Mouse (Mus musculus): ENCODE data around the gene Krt32. TPM values are rescaled to one million over a fixed set of nuclear protein-coding genes. Genes with fewer than 3 reads are reported as not detected.

Gene Krt32
- total RNA-seq (2021), result not detected
- polyA plus RNA-seq (2012; rRNA removed), result not detected in 2 replicates
- long read RNA-seq, result 0 reads

- no peak for DNase-seq
These were observed at the start of gene Krt32 for GRCm38 (mm10) chr11:100087861-100088260. Krt32 (minus strand) TSS chr11:100088226.

DNA sequence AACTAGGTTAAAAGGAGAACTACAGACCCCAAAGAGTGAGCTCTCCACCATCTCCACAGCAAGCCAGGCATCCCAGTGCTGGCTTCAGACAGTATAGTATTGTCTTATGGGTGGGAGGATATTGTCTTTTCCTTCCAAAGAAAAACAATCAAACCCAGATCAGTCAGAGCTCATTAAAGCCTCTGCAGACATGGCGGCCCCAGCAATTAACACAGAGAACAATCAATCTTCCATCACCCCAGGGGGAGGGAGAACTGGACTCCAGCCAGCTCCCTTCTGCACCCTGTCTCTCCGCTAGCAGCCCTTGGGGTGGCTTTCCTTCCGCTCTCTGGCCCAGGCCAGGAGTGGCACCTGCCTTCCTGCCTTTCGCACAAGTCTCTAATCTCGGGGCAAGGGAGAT lies 49.7 kb upstream of the Krt32 start:
- no peak for DNase-seq

DNA sequence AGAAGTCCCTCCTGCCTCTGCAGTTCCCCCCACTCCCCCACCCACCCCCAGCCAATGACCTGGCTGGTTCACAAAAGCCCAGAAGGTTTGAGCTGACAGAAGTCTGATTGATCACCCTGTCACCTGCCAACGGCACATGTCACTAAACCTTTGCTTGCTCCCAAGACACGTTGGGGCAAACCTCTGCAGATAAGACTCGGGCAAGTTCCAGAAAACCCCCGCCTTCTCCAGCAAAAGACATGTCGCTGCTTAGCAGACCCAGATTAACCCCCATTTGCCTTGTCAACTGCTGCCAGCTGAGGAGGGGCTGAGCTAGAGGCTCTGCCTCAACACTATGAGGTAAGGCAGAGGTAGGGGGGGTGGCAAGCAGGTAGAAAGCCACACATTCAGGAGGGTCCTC lies 48.5 kb upstream of the Krt32 start:
- DNase-seq, result no peak

- no peak for DNase-seq
These were observed 47.7 kb upstream of the Krt32 start, which contains the start of gene Krt15 for GRCm38 (mm10) chr11:100135731-100136130. Krt15 (minus strand) TSS chr11:100135928.

GRCm38 (mm10) chr11:100124901-100125300 lies 36.9 kb upstream of the Krt32 start:
- no peak for DNase-seq

DNA sequence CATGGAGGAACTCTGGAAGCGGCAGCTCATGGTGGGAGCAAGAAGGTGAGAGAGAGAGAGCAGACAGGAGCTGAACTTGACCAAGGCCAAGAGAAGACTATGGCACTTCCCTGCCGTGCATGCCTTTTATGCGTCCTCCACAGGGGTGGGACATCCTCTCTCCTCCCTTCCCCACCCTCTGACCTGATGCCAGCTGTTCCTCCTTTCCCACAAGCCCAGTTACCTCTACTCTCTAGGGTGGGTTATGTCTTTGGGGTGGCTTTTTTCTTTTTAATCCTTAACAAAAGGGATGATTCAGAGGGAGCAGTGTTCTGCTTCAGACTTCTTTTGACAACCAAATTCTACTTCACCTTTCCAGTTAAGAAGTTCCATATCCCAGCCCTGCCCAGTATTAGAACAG lies 33.4 kb upstream of the Krt32 start, which contains the start of gene Krt13:
Krt13 (minus strand) TSS at position 101 of the 400 bp plus-strand sequence.
- no peak for DNase-seq

- no peak for DNase-seq
These were observed 32.3 kb upstream of the Krt32 start for GRCm38 (mm10) chr11:100120331-100120730.

DNA sequence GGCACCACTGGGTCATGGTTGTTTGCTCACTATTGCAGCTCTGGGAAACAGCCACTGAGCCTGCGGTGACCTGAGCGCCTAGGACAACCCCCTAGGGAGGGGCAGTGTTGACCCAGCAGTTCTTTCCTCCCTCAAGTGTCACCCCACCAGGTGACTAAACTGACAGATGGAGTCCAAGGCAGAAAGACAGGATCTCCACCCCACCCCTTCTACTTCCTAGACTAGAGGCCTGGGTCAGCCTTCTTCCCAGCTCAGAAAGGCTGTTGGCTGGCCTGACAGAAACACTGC lies 25.7 kb upstream of the Krt32 start:
- DNase-seq, result peak; percentile 71

- DNase-seq, result no peak
These were observed 25.1 kb upstream of the Krt32 start for GRCm38 (mm10) chr11:100112935-100113741.

DNA sequence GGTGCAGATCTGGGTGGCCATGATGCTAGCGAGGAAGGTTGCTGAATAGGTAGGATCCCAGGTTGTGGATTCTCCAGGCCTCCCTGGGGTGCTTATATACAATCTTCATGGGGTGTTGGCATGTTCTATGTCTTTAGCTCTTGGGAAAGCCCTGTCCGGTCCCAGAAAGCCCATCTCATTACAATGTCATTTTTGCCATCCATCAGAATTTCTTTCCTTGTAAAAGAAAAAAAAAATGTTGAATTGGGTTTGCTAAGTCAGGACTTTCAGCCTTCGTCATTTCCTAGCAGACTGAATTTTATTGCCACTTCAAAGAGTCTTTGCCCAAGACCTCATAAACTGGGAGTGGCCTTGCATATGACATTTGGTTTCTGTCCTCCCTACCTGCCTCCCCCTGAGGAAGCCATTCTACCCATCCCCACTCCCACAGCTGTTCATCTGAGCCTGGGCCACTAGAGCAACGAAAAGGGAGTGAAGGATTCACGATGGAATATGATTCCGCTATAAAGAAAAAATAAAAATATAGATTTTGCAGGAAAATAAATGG lies 17.6 kb upstream of the Krt32 start, which contains the start of gene Krt36:
Krt36 (minus strand) TSS at position 51 of the 547 bp plus-strand sequence.
- no peak for DNase-seq

DNA sequence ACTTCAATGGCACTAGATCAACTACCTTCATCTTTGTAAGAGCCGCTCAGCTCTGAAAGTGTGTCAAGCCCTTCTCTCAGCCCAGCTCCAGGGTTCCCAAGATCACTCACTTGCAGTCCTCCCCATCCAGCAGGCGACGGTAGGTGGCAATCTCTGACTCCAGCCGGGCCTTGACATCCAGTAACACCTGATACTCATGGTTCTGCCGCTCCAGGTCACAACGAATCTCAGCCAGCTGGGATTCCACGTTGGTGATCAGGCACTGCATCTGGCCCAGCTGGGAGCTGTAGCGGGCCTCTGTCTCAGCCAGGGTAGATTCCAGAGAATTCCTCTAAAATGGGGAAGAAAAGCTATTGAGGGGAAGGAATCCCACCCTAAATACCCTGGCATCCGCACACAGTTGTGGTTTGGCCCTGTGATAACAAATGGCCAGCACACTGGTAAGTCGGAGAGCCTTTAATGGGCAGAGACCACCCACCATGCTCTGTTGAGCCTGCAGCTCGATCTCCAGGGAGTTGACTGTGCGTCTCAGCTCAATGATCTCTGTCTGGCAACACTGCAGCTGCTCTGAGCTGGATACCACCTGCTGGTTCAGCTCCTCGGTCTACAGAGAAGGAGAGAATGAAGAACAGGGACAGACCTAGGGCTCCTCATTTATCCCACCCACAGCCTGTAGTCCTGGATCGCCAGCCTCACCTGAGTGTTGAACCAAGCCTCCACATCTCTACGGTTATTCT lies 14.8 kb upstream of the Krt32 start:
- DNase-seq, result no peak

GRCm38 (mm10) chr11:100100391-100100790 lies 12.4 kb upstream of the Krt32 start:
- no peak for DNase-seq

- no peak for DNase-seq
These were observed 9.8 kb upstream of the Krt32 start for GRCm38 (mm10) chr11:100097819-100098218.

DNA sequence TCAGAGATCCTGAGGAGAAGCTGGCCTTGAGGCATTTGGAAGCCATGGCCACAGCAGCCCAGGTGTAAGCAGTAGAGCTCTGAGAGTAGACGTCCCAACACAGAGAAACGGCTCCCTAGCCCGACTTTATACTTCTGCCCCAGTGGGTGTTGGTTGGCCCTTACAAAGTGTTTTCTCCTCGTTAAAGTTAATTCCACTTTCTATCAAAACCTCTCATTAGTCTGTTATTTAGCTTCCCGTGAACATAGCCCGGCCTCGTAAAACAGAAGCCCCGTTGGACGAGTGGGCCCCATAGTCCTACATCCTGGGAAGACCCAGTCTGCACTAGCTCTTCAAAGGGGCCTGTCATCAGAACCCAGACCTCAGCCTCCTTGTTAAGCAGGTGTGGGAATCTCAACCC lies 8.1 kb upstream of the Krt32 start, which contains the start of gene Krt35:
Krt35 (minus strand) TSS at position 101 of the 400 bp plus-strand sequence.
- no peak for DNase-seq

DNA sequence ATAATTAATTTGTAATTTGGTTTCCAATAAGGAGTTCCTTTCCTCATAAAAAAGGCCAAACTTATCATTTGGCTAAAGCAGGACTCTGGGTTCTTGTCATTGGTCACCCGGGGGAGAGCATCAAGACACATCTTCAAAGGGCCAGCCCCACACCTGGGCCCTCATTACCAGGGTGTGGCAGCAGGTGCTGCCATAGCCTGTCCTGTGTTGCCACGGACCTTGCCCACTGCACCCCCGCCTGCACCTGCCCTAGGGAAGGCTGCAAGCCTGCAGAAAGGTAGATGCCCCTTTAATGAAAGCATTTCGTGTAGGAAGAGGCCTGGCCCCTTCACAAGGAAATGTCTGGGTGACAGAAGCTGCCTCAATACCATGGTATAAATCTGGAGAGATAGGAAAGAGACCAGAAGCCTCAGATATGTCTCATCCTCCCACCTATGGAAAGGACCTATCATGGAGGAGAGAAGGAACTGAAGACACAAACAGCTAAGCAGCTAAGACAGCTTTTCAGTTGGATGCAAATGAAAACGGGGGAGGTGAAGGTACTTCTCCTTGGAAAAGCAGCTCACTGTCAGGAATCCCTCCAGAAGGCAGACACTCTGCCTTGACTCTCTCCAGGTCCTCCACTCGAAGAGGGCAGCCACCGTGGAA lies 476 bp upstream of the Krt32 start:
- DNase-seq, result no peak

DNA sequence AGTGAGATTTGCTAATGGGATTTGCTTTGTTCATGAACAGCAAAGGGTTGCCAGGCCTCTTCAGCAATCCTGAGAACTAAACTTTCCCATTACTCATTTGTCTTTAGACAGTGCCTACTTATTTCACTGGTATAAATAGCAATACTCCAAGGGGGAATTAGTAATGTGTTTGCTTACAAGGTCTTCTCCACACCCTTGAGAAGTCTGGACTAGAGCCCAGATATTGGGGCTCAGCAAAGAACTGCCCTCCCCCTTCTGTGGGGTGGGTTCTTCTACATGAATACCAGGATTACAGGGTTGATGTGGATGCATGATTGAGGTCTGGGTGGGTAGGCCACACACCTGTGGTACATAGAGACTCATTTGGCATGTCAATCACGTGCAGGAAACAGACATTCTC lies 14.2 kb downstream of the Krt32 start:
- no peak for DNase-seq

GRCm38 (mm10) chr11:100067293-100068036 lies 20.6 kb downstream of the Krt32 start:
- DNase-seq, result no peak

DNA sequence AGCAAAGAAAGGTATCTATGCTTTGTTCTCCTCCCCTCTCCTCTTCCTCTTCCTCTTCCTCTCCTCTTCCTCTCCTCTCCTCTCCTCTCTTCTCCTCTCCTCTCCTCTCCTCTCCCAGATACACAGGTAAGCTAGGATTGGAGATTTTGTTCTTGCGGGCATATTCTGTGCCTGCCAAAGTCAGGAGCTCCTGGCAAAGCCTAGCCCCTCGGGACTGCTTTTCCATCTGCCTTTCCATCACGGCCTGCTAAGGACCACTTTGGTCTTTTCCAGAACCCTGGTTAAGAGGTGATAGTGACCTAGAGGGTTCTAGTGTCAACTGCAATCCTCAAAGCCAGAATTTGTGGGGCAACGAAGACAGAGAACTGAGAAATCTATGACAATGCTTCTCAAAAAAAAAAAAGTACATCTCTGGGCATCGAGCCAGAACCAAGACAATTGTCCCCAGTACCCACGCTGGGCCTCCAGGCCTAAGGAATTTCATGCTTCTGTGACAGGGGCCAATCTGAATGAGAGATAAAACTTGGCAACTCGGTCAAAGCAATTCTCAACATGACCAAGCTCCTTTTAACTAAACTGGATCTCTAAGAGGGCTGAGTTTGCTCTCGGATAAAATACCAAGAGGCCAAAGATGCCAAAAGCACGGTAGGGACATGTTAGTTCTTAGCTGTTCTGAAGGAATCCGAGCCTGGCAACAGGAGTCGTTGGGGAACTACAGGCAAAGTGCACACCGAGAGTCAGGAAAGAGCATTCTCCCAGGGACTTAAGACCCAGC lies 21.6 kb downstream of the Krt32 start:
- DNase-seq, result no peak

- no peak for DNase-seq
These were observed 29.2 kb downstream of the Krt32 start for GRCm38 (mm10) chr11:100058875-100059274.

All from adrenal gland, adult 2 months (tissue).